Mouse (Mus musculus) hematopoietic multipotent progenitor cell, adult 10-12 weeks (in vitro differentiated cells): ENCODE results near the gene Cytl1. TPM values are rescaled to one million over a fixed set of nuclear protein-coding genes. Genes with fewer than 3 reads are reported as not detected.

ENCODE experiments used
- polyA plus RNA-seq: library from polyadenylated mRNA; stranded (reverse); fragments of >175 nt; gene quantifications from 2 replicates; pipeline ENCODE4 v1.2.3, GENCODE M21; 2012; ENCODE audit warnings: low replicate concordance

The Cytl1 gene
- polyA plus RNA-seq = not detected in 2 replicates

GRCm38 (mm10) chr5:37735224-37735623 lies at the start of gene Cytl1:
Gene Cytl1, plus strand, starts transcription at chr5:37735519.

GRCm38 (mm10) chr5:37716505-37717372 lies 18.6 kb upstream of the Cytl1 start, which contains the start of gene Stk32b:
Gene Stk32b, minus strand, starts transcription at chr5:37717171.

Other genes starting within 250 kb of the Cytl1 start
- not detected in 2 replicates for gene Stk32b, start 18.3 kb upstream of the Cytl1 start, polyA plus RNA-seq
- gene Msx1, start 89.1 kb downstream of the Cytl1 start, polyA plus RNA-seq = 0.22 TPM in 1 of 2 replicates, not detected in the other